Mouse (Mus musculus) liver, adult 2 months (tissue): ENCODE measurements around the gene Itpr2.

Experiments
- CTCF ChIP-seq: fragments of 200-500 bp; IDR thresholded peaks from 2 replicates; pipeline ENCODE4 v1.5.1; 2011; ENCODE audit warnings: low read depth, low read length, control low read depth
- POLR2A ChIP-seq: fragments of 200-500 bp; IDR thresholded peaks from 2 replicates; pipeline ENCODE4 v1.6.1; 2011; ENCODE audit warnings: low read length, control low read depth; ENCODE audit not compliant: insufficient read depth; ENCODE audit errors: extremely low read depth

GRCm38 (mm10) chr6:146254931-146255330, 247.1 kb downstream of the Itpr2 start:
- TF ChIP-seq CTCF: no peak
- TF ChIP-seq POLR2A: no peak
